Mouse (Mus musculus) thymus, adult 2 months (tissue): Measurements from ENCODE around the gene Flt3.

Source experiments
- CTCF ChIP-seq: fragments of 200-500 bp; IDR thresholded peaks from 2 replicates; pipeline ENCODE4 v1.5.1; 2012; ENCODE audit warnings: mild to moderate bottlenecking, control low read depth, low read length, moderate library complexity, borderline replicate concordance; ENCODE audit not compliant: control insufficient read depth, poor library complexity, insufficient read depth; ENCODE audit errors: extremely low read depth
- POLR2A ChIP-seq: fragments of 200-500 bp; IDR thresholded peaks from 2 replicates; pipeline ENCODE4 v1.6.1; 2012; ENCODE audit warnings: mild to moderate bottlenecking, low read length, control low read depth, moderate library complexity; ENCODE audit not compliant: control insufficient read depth, poor library complexity, insufficient read depth; ENCODE audit errors: extremely low read depth

DNA sequence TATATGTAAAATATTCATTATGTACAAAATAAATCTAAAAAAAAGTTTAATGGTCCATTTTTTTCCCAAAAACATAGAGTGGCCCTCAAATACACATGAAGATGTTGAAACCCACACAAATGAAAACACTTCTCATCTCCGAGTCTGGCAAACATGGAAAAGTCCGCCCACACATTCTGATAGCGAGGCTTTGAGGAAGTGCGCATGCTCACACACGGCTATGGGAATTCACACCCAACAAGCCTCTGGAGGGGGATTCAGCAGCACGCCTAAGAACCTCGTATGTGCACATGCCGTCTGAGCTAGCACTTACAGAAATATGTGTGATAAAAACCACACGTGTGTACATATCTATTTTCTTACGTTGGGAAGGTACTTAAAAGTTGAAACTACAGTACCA is 18.9 kb downstream of the Flt3 start:
- TF ChIP-seq CTCF (no peak), POLR2A (no peak)
